Mouse (Mus musculus) midbrain, embryonic 12.5 days (tissue): Measurements from ENCODE around the gene Gadd45g. TPM values are rescaled to one million over a fixed set of nuclear protein-coding genes. Genes with fewer than 3 reads are reported as not detected.

ENCODE experiments used
- ATAC-seq: fragments of 200-750 bp; cut with Nextera tagmentation; 2 replicates; pipeline ENCODE4 v1.8.0; 2017; ENCODE audit warnings: low read depth, moderate TSS enrichment, moderate library complexity; ENCODE audit not compliant: low FRiP score
- H3K27ac ChIP-seq: fragments of 300-500 bp; sonication (generic); replicated peaks from 2 replicates; pipeline ENCODE4 v1.5.1; 2016; ENCODE audit warnings: mild to moderate bottlenecking
- H3K27me3 ChIP-seq: fragments of 300-500 bp; sonication (generic); 2 replicates; pipeline ENCODE4 v1.6.1; 2016; ENCODE audit warnings: mild to moderate bottlenecking
- H3K36me3 ChIP-seq: fragments of 300-500 bp; sonication (generic); 2 replicates; pipeline ENCODE4 v1.6.1; 2016
- H3K4me1 ChIP-seq: fragments of 300-500 bp; sonication (generic); 2 replicates; pipeline ENCODE4 v1.6.1; 2016
- H3K4me2 ChIP-seq: fragments of 300-500 bp; sonication (generic); replicated peaks from 2 replicates; pipeline ENCODE4 v1.6.1; 2016; ENCODE audit warnings: mild to moderate bottlenecking, moderate library complexity
- H3K4me3 ChIP-seq: fragments of 300-500 bp; sonication (generic); 2 replicates; pipeline ENCODE4 v1.5.1; 2016; ENCODE audit warnings: mild to moderate bottlenecking
- H3K9ac ChIP-seq: fragments of 300-500 bp; sonication (generic); replicated peaks from 2 replicates; pipeline ENCODE4 v1.6.1; 2016; ENCODE audit warnings: mild to moderate bottlenecking, moderate library complexity
- H3K9me3 ChIP-seq: fragments of 300-500 bp; sonication (generic); 2 replicates; pipeline ENCODE4 v1.6.1; 2016; ENCODE audit warnings: mild to moderate bottlenecking
- WGBS: fragments of 180-500 bp; shearing (Covaris S2); methylation state at CpG from one replicate; pipeline ENCODE4 v1.1.7; 2016; 5-methylcytosine and 5-hydroxymethylcytosine counted together
- polyA plus RNA-seq: library from polyadenylated mRNA; unstranded; fragments of >200 nt; fragmentation: Nextera tagmentation; extraction: Ambion mirVana; gene quantifications from 2 replicates; pipeline ENCODE4 v1.2.1, GENCODE M21; 2016

The Gadd45g gene
- polyA plus RNA-seq, 1 experiment from 2014 or later, result 354 TPM

DNA sequence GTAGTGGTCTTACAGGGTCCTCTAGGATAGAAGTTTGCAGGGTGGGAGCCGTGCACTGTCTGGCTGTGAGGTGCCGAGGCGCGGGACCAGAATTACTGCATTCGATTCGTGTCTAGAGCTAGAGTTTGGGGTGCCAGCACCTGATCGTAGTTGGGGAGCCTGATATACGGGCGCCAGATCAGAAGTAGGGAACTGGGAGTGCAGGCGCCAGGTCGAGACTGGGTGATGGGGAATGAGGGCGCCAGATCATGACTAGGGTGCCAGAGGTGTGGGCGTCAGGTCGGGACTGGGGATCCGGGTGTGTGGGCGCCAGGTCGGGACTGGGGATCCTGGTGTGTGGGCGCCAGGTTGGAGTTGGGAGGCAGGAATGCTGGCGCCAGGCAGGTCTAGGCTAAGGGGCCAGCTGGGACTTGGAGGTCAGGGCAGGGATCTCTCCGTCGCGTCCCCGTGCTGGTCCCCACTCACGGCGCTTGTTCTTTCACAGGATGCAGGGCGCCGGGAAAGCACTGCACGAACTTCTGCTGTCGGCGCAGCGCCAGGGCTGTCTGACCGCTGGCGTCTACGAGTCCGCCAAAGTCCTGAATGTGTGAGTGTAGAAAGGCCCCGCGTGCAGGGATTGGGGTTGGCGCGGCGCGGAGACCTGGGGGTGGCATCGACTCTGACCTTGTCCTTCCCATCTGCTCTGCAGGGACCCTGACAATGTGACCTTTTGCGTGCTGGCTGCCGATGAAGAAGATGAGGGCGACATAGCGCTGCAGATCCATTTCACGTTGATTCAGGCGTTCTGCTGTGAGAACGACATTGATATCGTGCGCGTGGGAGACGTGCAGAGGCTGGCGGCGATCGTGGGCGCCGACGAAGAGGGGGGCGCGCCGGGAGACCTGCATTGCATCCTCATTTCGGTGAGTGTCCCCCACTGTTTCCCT is 653 bp downstream of the Gadd45g start:
- Histone ChIP-seq H3K4me1 (peaks cover 41% of the 10 kb centered on the region), H3K4me2 (peak overlapping the region; percentile 66), H3K4me3 (peak overlapping the region; percentile 60), H3K9me3 (no peaks in the 10 kb centered on the region), H3K36me3 (no peaks in the 10 kb centered on the region), H3K27ac (peak overlapping the region; percentile 93), H3K9ac (peak overlapping the region; percentile 74), H3K27me3 (peaks cover 64% of the 10 kb centered on the region)
- under 1% methylated on average over 60 of the region's 63 CpGs for WGBS
- peak; percentile 14; the same call in 1 of the 2 replicates for ATAC-seq

DNA sequence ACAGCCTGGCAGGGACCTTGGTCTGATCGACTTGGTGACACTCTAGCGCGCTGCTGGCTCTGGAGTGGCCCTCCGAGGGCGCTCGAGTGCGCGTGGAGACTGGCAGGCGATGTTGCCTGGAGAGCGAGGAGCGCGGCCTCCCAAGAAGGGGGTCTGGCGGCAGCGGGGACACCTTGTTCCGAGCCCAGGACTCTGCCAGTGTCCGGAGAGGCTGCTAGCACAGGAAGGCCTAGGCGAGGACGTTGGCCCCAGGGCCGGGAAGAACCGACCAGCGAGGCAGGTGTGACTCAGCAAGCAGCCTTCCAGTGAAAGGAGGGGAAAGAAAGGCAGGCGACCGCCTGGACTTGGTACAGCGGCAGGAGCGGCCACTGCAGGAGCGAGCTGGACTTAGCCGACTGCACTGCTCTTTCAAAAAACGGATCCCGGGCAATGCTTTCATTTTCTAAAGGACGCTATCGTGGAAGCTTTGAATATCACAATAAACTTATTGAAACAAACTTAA is 1.6 kb downstream of the Gadd45g start:
- ATAC-seq, result no peak
- Histone ChIP-seq H3K27me3 (peaks cover 64% of the 10 kb centered on the region), H3K4me1 (peaks cover 43% of the 10 kb centered on the region), H3K4me2 (peak overlapping the region; percentile 66), H3K9me3 (no peaks in the 10 kb centered on the region), H3K27ac (peak overlapping the region; percentile 93), H3K36me3 (no peaks in the 10 kb centered on the region), H3K4me3 (peak overlapping the region; percentile 60), H3K9ac (peak overlapping the region; percentile 74)
- under 1% methylated on average over 31 of the region's 31 CpGs for WGBS

DNA sequence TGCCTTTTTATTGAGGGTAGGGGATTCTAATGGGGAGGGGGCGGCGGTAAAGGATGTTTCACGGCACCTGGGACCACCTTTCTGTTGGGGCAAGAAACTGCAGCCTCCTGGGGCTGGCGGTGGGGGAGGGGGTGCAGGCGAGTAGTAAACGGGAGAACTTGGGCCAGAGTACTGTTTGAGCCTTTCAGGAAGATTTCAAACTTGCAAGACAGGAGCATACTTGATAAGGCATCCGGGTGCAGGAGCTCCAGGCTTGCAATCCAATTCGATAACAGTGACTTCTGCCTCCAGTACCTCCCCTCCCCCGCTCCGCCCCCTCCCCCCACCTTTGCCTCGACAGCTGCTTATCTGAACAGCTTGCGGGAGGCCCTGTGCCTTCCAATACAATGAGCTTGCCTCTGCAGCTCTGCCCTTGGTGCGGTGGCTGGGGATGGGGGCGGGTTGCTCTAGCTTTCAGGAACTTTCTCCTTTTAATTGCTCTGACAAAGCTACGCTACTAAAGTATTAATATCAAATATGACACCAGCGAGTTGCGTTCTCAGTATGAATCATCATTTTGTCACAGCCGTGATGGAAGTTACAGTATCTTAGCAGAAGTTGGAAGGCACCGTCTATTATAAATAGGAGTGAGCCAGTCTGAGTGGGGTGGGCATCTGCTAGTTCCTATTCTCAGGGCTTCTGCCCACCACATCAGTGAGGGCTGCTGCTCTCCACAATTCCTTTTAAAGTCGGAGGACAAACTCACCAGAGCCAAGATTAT is 2.2 kb downstream of the Gadd45g start:
- WGBS, result under 1% methylated on average over 20 of the region's 20 CpGs
- H3K4me3 ChIP-seq, result peak overlapping the region; percentile 60
- peak overlapping the region; percentile 66 for H3K4me2 ChIP-seq
- ATAC-seq, result peak; percentile 41; the same call in 1 of the 2 replicates
- H3K9me3 ChIP-seq, result no peaks in the 10 kb centered on the region
- peak overlapping the region; percentile 74 for H3K9ac ChIP-seq
- H3K27ac ChIP-seq, result peak overlapping the region; percentile 93
- H3K4me1 ChIP-seq, result peaks cover 47% of the 10 kb centered on the region
- H3K36me3 ChIP-seq, result no peaks in the 10 kb centered on the region
- H3K27me3 ChIP-seq, result peaks cover 64% of the 10 kb centered on the region

DNA sequence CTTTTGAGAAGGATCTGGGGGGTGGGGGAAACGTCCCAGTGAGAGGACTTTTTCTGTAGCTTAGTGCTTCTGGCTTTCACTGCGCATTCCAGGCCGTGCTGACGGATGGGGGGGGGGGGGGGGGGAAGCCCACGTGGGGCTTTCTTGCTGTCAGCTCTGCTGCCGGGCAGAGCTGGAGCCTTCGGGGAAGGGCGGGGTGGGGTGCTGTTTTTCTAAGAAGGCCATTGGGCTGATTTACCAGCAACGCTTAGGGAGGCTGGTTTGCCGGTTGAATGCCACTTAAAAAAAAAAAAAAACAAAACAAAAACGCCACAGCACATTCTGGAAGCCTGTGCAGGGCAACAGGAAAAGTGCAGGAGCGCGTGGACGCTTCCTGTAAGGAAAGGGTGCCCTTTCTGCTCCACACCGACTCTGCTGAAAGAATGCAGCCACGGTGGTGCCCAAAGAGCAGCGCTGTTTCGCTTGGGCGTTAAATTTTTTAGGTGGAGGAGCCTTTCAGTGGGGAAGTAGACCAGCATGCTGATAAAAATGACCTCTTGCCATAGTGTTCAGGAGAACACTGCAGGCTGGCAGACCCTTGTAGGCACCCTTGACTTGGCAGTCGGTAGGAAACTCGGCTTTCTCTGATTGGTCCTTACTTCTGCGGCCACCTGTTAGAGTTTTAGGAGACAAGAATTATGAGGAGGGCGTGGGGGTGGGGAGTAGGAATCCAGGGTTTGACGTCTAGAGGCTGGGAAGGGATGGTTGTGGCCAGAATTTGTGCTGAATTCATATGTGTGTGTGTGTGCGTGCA is 3.0 kb downstream of the Gadd45g start:
- WGBS, result 4% methylated on average over 24 of the region's 25 CpGs
- H3K27ac ChIP-seq, result peak overlapping the region; percentile 93
- peak overlapping the region; percentile 74; the same call in 1 of the 2 replicates for H3K9ac ChIP-seq
- H3K36me3 ChIP-seq, result no peaks in the 10 kb centered on the region
- H3K4me2 ChIP-seq, result peak overlapping the region; percentile 66
- peaks cover 49% of the 10 kb centered on the region for H3K4me1 ChIP-seq
- H3K27me3 ChIP-seq, result peaks cover 64% of the 10 kb centered on the region
- ATAC-seq, result no peak
- H3K4me3 ChIP-seq, result peak overlapping the region; percentile 60
- H3K9me3 ChIP-seq, result no peaks in the 10 kb centered on the region

DNA sequence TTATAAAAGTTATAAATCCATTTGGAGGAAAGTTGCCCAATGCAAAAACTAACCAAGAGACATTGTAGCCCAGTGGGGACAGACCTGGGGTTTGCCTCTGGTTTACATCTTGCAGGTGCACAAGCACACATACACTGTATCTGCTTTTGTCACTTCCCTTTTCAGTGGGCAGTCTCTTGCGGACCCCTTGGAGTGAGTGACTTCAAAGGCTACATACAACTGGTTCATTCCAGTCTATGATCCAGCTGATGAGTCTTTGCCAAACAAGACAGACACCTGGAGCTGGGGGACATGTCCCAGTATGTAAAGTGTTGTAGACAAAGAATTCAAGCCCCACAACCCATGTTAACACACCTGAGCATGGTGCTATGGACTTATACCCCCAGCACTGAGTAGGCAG is 4.1 kb downstream of the Gadd45g start:
- 81% methylated on average over 1 of the region's 1 CpGs for WGBS
- peaks cover 42% of the 10 kb centered on the region for H3K4me1 ChIP-seq

DNA sequence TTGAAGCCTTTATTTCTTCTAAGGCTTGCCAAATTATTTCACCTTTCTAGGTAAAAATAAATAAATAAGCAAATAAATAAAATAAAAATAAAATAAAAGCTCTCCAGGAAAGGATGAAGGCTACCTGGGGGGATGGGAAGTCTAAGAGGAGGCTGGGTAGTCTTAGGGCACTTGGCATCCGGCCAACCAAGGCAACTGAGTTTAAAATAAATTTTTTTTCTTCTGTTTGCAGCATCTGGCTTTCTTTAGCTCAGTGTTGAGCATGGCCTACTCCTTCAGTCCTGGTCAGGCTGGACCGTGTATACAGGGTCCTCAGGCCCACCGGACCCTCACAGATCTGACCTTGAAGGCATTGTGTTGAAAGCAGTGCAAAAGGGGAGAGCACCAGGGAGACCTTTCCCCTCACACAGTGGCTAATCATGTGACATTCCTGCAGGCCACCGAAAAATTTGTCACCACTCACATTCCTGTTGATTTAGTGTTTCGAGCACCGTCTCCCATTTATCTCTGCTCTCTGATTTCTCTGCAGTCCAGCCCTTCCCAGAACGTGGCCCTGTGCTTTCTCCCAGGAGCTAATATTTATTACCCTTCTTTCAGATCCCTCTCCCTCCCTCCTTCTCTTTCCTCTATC is 6.2 kb downstream of the Gadd45g start:
- Histone ChIP-seq H3K4me2 (no peak overlapping the region), H3K27me3 (peaks cover 75% of the 10 kb centered on the region), H3K36me3 (no peaks in the 10 kb centered on the region), H3K9me3 (no peaks in the 10 kb centered on the region), H3K4me3 (no peak overlapping the region), H3K4me1 (peaks cover 42% of the 10 kb centered on the region), H3K9ac (0 out of 2 replicates have a peak overlapping the region, but pooled peaks have one; percentile 20), H3K27ac (no peak overlapping the region)
- 29% methylated on average over 7 of the region's 7 CpGs for WGBS
- no peak for ATAC-seq

More for the DNA sequence above, 4.1 kb downstream of the Gadd45g start:
- H3K4me2 ChIP-seq, result no peak overlapping the region
- H3K4me3 ChIP-seq, result no peak overlapping the region
- peaks cover 68% of the 10 kb centered on the region for H3K27me3 ChIP-seq
- no peak overlapping the region for H3K9ac ChIP-seq
- no peaks in the 10 kb centered on the region for H3K9me3 ChIP-seq
- no peak overlapping the region for H3K27ac ChIP-seq
- no peak for ATAC-seq
- no peaks in the 10 kb centered on the region for H3K36me3 ChIP-seq

DNA sequence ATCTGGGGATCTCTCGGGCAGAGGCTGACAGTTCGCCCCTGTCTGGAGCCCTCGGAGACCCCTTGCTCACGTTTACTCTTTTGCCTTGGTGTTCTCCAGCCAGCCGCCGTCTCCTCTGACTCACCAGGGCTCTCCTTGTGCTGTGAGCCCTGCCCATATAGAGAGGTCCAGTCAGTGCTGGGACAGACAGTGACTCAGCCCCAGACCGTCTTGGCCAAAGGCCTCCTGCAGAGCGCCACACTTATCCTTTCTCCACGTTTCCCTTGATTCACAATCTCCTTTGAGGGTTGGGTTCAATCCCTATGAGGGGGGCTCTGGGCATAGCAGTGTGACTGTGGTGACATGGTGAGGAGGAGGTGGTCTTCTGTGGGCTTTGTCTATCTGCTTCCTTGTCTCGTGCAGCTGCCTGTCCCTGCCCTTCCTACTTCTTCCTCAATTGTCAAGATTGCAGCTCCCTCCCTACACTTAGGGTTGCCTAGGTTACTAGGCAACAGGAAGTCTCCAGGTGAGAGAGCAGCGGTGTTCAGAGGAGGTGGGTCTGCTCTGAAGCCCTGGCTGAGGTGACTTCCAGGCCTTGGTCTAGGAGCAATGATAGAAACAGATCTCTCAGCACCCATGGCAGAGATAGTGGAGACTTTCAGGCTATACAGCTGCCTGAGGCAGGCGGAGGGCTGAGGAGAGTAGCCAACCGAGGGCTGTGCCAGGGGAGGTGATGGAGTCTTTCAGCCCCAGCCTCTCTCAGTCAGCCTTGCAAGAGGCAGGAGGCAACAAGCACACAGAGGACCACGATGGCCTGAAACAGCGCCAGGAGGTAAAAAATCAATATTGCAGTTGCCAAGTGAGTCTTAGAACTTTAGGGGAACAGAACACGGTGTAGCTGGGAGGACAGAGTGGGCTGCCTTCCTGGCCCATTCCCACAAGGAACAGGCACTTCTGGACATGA is 7.1 kb downstream of the Gadd45g start:
- Histone ChIP-seq H3K4me2 (no peak overlapping the region), H3K9me3 (no peaks in the 10 kb centered on the region), H3K27me3 (peaks cover 84% of the 10 kb centered on the region), H3K36me3 (no peaks in the 10 kb centered on the region), H3K4me1 (peaks cover 37% of the 10 kb centered on the region), H3K4me3 (no peak overlapping the region), H3K27ac (no peak overlapping the region), H3K9ac (0 out of 2 replicates have a peak overlapping the region, but pooled peaks have one; percentile 20)
- no peak for ATAC-seq
- 16% methylated on average over 16 of the region's 16 CpGs for WGBS

DNA sequence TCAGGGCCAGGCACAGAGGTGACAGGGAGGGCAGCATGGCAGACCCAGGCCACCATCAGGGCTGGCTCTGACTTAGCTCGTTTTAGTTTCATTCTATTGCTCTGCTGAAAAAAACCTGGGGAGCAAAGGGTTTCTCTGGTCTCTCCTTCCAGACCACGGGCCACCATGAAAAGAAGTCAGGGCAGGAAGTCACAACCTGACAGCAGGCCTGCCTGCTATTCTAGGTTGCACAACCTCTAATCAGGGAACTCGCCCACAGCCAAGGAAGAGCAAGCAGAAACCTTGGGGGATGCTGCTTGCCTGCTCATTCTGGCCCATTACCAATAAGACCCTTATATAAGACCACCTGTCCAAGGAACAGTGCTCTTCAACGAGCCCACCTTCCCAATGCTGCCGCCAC is 9.1 kb downstream of the Gadd45g start:
- Histone ChIP-seq H3K27ac (no peak overlapping the region), H3K4me3 (no peak overlapping the region), H3K36me3 (no peaks in the 10 kb centered on the region), H3K9ac (no peak overlapping the region), H3K4me2 (no peak overlapping the region), H3K27me3 (peaks cover 88% of the 10 kb centered on the region), H3K4me1 (peaks cover 20% of the 10 kb centered on the region), H3K9me3 (no peaks in the 10 kb centered on the region)
- ATAC-seq, result no peak
- 82% methylated on average over 5 of the region's 5 CpGs for WGBS

DNA sequence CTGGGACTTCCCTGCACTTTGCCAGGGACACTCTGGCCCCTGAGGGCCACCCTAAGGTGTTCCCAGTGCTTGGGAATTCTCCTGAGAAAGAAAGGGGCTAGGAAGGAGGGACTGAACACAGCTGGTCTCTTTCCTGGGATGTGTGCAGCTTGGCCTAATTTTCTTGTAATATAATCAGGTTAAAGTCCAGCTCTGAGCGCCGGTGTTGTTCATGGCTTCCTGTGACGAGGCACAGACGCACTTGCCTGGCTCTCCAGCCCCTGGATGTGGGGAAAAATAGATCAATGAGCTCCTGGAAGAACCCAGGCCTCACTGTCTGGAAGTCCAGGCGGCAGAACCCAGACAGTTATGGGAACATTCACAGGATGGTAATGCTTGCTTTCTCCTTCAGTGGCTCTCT is 10.7 kb downstream of the Gadd45g start:
- H3K27me3 ChIP-seq, result peaks cover 85% of the 10 kb centered on the region
- ATAC-seq, result no peak
- WGBS, result 68% methylated on average over 5 of the region's 5 CpGs

DNA sequence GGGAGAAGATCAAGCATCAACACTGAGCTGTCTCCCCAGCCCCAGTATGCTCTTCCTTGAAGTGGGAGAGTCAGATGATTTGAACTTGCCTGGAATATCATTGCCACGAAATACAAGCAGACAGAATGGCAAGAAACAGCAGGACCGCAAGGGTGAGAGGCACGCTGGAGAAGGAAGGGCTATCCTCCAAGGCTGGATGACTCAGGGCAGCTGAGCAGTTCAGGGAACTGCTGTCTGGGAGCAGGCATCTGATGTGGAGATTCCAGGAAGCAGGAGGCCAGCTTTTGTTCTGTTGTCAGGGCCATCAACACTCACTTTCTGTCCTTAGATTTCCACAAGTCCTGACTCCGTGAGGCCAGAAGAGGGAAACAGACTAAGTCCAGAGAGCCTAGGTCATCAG is 12.0 kb downstream of the Gadd45g start:
- H3K27me3 ChIP-seq, result peaks cover 78% of the 10 kb centered on the region
- WGBS, result 66% methylated on average over 4 of the region's 4 CpGs
- H3K4me3 ChIP-seq, result no peak overlapping the region
- no peak overlapping the region for H3K27ac ChIP-seq
- H3K4me1 ChIP-seq, result peaks cover 4% of the 10 kb centered on the region; the same call in 1 of the 2 replicates
- no peaks in the 10 kb centered on the region for H3K9me3 ChIP-seq
- no peak overlapping the region for H3K4me2 ChIP-seq
- no peak for ATAC-seq
- no peaks in the 10 kb centered on the region for H3K36me3 ChIP-seq
- no peak overlapping the region for H3K9ac ChIP-seq

More for the DNA sequence above, 10.7 kb downstream of the Gadd45g start:
- peaks cover 17% of the 10 kb centered on the region for H3K4me1 ChIP-seq
- H3K9ac ChIP-seq, result no peak overlapping the region
- H3K4me2 ChIP-seq, result no peak overlapping the region
- H3K36me3 ChIP-seq, result no peaks in the 10 kb centered on the region
- H3K9me3 ChIP-seq, result no peaks in the 10 kb centered on the region
- H3K4me3 ChIP-seq, result no peak overlapping the region
- H3K27ac ChIP-seq, result no peak overlapping the region
